Mouse (Mus musculus) cortical plate, adult 2 months (tissue): ENCODE measurements at regions not wholly inside any gene's neighbourhood (a gene's known extent, or its start where the extent isn't known, plus 50 kb on each side); places are given as distances from the start of the nearest gene placed in this dataset.

Source experiments
- H3K27ac ChIP-seq: fragments of 200-500 bp; 2 replicates; pipeline ENCODE4 v1.5.1; 2012; ENCODE audit warnings: low read length, control low read depth, inconsistent platforms; ENCODE audit not compliant: insufficient read depth
- H3K4me1 ChIP-seq: fragments of 200-500 bp; 2 replicates; pipeline ENCODE4 v1.6.1; 2011; ENCODE audit warnings: low read length; ENCODE audit not compliant: control insufficient read depth, insufficient read depth
- H3K4me3 ChIP-seq: fragments of 200-500 bp; 2 replicates; pipeline ENCODE4 v1.5.1; 2011; ENCODE audit warnings: mild to moderate bottlenecking, low read length, control low read depth; ENCODE audit not compliant: insufficient read depth
- CTCF ChIP-seq: fragments of 200-500 bp; IDR thresholded peaks from 2 replicates; pipeline ENCODE4 v1.5.1; 2011; ENCODE audit warnings: mild to moderate bottlenecking, control low read depth, low read length; ENCODE audit not compliant: insufficient read depth; ENCODE audit errors: extremely low read depth
- POLR2A ChIP-seq: fragments of 200-500 bp; IDR thresholded peaks from 2 replicates; pipeline ENCODE4 v1.6.1; 2011; ENCODE audit warnings: mild to moderate bottlenecking, low read length, control low read depth; ENCODE audit not compliant: insufficient read depth; ENCODE audit errors: extremely low read depth

GRCm38 (mm10) chr2:50877716-50878115, 271.2 kb downstream of the Rnd3 start:
- H3K27ac ChIP-seq = no peak overlapping the region
- H3K4me1 ChIP-seq = no peaks in the 10 kb centered on the region
- no peak overlapping the region for H3K4me3 ChIP-seq
- TF ChIP-seq POLR2A = no peak

GRCm38 (mm10) chr2:50875072-50875471, 273.8 kb downstream of the Rnd3 start:
- no peaks in the 10 kb centered on the region for H3K4me1 ChIP-seq
- TF ChIP-seq POLR2A (no peak), CTCF (no peak)
- H3K27ac ChIP-seq = no peak overlapping the region
- no peak overlapping the region for H3K4me3 ChIP-seq

GRCm38 (mm10) chr2:50853538-50854244, 295.2 kb downstream of the Rnd3 start:
- Histone ChIP-seq H3K4me3 (no peak overlapping the region), H3K27ac (no peak overlapping the region), H3K4me1 (no peaks in the 10 kb centered on the region)
- TF ChIP-seq CTCF = no peak
- no peak for TF ChIP-seq POLR2A

- TF ChIP-seq POLR2A = no peak
- TF ChIP-seq CTCF = no peak
- no peaks in the 10 kb centered on the region for H3K4me1 ChIP-seq
- no peak overlapping the region for H3K4me3 ChIP-seq
- H3K27ac ChIP-seq = no peak overlapping the region
Measured at GRCm38 (mm10) chr2:50852413-50852919, 296.4 kb downstream of the Rnd3 start.

- Histone ChIP-seq H3K4me3 (no peak overlapping the region), H3K4me1 (no peaks in the 10 kb centered on the region), H3K27ac (no peak overlapping the region)
- TF ChIP-seq POLR2A (no peak), CTCF (no peak)
Measured at GRCm38 (mm10) chr2:50850071-50850470, 298.8 kb downstream of the Rnd3 start.

GRCm38 (mm10) chr2:50841881-50842280, 307.0 kb downstream of the Rnd3 start:
- no peaks in the 10 kb centered on the region for H3K4me1 ChIP-seq
- no peak overlapping the region for H3K4me3 ChIP-seq
- H3K27ac ChIP-seq = no peak overlapping the region
- TF ChIP-seq POLR2A (no peak), CTCF (no peak)

- H3K27ac ChIP-seq = no peak overlapping the region
- TF ChIP-seq POLR2A (no peak), CTCF (no peak)
- H3K4me3 ChIP-seq = no peak overlapping the region
- no peaks in the 10 kb centered on the region for H3K4me1 ChIP-seq
Measured at GRCm38 (mm10) chr2:50835511-50836320, 313.2 kb downstream of the Rnd3 start.

GRCm38 (mm10) chr2:50833791-50834190, 315.1 kb downstream of the Rnd3 start:
- no peak for TF ChIP-seq CTCF
- no peak for TF ChIP-seq POLR2A
- Histone ChIP-seq H3K4me3 (no peak overlapping the region), H3K4me1 (no peaks in the 10 kb centered on the region), H3K27ac (no peak overlapping the region)

- H3K4me1 ChIP-seq = no peaks in the 10 kb centered on the region
- no peak overlapping the region for H3K4me3 ChIP-seq
- TF ChIP-seq POLR2A = no peak
- TF ChIP-seq CTCF = no peak
- H3K27ac ChIP-seq = no peak overlapping the region
Measured at GRCm38 (mm10) chr2:50832471-50832870, 316.4 kb downstream of the Rnd3 start.
